Mouse (Mus musculus): Measurements from ENCODE around the gene H2afx.
"Not testable (repeated sequence)": the region's sequence is repeated elsewhere in the genome, so short reads cannot be mapped to it uniquely, and the experiment has no call there.

Gene H2afx

DNA sequence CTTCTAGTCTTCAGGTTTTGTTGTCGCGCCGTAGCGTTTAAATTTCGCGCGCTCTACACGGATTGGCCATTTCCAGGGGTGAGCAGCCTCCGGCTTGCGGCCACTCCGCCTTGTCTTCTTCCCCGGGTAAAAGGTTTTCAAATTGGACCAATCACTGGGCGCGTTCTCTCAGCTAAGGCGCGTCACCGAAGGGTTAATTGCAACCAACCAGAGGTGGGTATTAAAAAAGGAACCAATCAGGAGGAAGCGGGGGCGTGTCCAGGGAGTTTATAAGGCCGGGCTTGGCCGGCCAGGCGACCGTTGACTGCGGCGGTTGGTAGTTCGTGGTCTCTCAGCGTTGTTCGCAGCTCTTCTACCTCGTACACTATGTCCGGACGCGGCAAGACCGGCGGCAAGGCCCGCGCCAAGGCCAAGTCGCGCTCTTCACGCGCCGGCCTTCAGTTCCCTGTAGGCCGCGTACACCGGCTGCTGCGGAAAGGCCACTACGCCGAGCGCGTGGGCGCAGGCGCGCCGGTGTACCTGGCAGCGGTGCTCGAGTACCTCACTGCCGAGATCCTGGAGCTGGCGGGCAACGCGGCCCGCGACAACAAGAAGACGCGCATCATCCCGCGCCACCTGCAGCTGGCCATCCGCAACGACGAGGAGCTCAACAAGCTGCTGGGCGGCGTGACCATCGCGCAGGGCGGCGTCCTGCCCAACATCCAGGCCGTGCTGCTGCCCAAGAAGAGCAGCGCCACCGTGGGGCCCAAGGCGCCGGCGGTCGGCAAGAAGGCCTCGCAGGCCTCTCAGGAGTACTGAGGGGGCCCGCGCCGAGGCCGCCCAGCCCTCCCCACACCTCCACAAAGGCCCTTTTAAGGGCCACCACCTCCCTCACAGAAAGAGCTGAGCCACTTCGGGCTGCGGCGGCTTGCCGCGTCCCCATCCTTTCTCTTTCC is at the start of gene H2afx:
TSS of gene H2afx (plus strand) at position 299 of the 935 bp plus-strand sequence.
- peak; percentile 99 for DNase-seq (ENCODE audit: low spot score in 2 of 2)

DNA sequence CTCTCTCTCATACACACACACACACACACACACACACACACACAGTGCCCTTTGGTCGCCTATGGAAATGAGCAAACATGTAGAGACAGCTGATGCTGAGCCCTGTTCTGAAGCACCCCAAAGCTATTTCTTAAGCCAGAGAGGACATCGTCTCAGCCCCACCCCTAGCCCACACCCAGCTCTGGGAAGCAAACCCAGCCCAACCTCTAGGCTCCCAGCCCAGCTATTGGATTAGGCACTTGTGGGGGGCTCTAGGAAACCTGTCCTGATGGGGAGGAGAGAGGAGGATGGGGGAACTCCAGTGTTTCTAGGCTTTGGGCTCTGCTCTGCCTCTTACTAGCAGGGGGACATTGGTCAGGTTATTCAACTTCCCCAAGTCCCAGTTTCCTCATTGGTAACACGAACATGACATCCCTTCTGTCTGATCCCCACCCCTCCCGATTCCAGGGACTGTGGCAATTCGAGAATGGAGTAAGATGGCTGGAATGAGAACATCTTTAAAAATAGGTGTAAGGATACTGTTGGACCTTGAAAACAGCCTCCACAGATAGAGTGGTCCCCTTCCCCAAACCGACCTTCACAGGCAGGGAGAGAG is 48.1 kb upstream of the H2afx start:
- peak; percentile 50 to 77 for DNase-seq (ENCODE audit: low spot score in 2 of 2)

DNA sequence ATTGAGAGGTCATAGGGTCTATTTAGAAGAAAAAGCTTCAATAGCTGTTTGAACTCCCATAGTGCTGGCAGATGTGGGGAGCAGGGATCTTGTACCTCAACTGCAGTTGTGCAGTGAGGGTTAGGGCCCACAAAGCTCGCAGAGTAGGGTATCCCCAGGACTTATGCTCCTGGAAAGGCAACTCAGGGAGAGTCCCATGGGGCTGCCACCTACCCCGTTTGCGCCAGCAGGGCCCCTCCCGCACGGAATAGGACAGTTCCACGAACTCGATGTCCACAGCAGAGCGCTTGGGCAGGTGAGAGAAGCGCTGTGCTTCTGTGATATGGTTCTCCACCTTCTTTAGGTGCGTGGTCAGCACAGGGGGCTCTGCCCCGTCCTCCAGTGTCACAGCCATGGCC is 47.5 kb upstream of the H2afx start:
- peak in 1 of 2 experiments; percentile 59 for DNase-seq (ENCODE audit: low spot score in 2 of 2)

DNA sequence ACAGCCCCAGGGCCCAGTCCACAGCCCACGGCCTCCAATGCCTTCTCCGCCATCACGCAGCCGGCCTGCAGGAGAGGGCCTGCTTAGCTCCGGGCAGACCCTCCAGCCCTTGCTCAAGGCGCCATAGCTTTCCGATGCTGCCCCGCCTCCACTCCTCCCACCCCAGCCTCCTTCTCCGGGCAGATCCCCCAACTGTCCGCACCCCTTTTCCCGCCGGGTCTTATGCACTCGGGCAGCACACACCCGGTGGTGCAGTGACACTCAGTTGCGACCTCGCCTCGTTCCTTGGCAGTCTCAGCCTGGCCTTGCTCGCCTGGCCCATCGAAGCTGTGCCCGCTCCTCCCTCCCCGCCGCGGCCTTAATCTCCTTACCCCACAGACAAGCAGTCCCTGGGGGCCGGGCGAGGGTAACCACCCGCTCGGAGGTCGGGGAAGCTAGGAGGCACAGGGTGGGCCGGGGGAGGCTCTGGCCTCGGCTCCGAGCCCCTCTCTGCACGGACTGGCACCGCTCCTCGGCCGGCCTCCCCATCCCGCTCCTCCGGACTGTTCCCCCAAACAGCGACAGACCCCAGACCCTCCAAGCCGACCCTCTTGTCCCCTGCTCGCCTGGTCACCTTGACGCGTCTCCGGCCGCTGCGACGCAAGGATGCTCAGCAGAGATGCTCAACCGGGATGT is 47.0 kb upstream of the H2afx start:
- peak; percentile 67 to 72 for DNase-seq (ENCODE audit: low spot score in 2 of 2)

DNA sequence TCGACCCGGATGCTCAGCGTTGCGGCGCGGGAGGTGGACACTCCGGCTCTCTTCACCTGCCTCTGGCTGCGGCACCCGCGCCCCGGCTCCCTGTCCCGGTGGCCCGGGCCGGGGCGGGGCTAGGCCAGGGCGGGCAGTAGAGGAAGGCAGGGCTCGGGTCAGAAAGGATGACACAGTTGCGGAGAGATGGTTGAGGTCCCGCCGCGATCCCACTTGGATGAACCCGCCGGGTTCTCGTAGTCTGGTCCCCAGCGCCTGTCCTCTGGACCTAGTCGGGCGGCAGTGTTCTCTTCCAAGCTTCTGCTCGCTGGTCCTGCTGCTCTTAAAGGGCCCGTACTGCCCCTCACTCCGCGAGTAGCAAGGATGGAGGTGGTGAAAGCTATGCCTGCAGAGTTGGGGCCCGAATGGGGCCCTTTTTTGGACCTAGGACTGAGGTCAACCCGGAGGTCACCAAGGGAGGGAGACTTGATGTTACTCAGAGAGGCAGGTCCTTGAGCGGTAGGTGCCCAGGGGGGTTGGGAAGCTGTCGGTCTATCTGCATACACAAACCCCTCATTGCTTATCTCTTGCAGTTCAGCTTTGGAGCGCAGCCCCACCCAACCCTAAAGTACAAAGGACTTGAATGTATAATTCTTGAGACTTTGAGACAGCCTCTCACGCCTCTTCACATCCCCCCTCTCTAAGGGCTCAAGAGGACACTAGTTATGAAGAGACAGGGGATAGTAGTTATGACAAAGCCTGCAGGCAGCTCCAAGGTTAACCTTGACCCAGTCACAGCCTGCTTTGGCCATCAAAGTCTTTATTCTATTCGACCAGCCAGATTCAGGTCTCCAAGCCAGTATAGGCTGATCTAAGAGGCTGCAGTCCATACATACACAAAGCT is 46.2 kb upstream of the H2afx start, which contains the start of gene Abcg4:
TSS of gene Abcg4 (minus strand) at position 540 of the 883 bp plus-strand sequence.
- peak in 1 of 2 experiments; percentile 77 for DNase-seq (ENCODE audit: low spot score in 2 of 2)

DNA sequence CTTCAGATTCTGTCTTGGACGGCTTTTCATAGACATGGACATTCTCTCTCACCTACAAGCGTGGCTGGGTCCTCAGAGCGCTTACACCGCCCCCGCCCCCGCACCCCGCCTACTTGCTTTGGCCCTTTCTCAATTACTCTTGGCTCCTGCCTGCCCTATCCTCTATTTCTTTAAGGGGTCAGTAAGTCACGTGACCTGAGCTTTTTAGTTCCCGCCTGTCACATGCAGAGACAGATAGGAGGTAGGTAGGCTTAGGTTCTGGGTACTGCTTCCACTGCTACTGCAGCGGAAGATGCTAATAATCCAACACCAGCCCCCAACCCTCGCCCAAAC is 45.6 kb upstream of the H2afx start:
- no peak for DNase-seq (ENCODE audit: low spot score in 2 of 2)

DNA sequence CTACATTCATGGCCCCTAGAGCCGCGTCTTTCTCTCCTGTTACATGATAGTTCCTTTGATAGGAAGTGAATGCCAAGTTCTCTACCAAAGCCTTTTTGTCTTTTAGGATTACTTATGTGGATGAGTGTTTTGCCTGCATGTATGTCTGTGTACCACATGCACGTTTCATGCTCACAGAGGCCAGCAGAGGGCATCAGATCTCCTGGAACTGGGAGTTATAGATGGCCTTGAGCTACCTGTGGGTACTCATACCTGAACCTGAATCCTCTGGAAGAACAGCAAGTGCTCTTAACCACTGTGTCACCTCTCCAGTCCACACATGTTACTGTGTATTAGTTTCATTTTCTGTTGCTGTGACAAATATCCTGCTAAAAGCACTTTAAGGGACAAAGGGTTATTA is 42.0 kb upstream of the H2afx start:
- DNase-seq (ENCODE audit: low spot score in 2 of 2), result peak; percentile 49 to 77

DNA sequence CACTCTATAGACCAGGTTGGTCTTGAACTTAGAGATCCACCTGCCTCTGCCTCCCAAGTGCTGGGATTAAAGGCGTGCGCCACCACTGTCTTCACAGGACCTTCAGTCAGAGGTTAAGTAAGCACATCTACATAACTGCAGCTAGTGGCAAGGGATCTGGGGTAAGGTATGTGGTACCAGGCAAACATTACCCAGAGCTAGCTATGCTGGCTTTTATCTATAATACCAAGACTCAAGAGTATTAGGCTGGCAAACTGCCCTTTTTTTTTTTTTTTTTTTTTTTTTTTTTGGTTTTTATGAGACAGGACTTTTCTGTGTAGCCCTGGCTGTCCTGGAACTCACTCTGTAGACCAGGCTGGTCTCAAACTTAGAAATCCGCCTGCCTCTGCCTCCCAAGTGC is 34.5 kb upstream of the H2afx start:
- DNase-seq (ENCODE audit: low spot score in 2 of 2), result not testable (repeated sequence)

DNA sequence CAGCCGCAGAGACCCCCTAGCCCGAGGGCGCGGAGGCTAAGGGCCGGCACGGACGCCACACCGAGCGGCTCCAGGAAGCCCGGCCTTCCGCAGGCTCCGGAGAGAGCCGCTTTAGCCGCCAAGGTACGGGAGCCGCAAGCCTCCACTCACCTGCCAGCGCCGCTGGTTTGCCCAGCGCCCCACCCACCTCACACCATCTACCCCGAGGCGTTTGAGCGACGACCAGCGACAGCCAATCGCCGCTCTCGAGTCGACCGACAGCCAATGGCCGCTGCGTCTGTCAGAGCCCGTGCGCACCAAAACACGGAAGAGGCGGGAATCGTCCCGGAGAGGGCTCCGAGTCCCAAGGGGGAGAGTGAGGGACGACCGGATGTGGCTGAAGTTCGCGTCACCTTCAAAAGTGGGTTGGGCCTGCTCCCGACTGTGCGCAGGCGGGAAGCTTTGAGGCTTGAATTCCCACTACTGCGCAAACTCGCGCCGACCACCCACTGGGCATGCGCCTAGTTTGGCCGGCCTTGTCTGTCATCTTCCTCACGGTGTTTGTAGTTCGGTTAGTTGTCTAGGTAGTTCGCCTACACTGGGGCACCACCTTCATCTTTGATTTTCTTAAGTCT is 28.9 kb upstream of the H2afx start, which contains the start of gene Hinfp:
TSS of gene Hinfp (minus strand) at position 206 of the 614 bp plus-strand sequence.
- DNase-seq (ENCODE audit: low spot score in 2 of 2), result peak; percentile 88 to 97

DNA sequence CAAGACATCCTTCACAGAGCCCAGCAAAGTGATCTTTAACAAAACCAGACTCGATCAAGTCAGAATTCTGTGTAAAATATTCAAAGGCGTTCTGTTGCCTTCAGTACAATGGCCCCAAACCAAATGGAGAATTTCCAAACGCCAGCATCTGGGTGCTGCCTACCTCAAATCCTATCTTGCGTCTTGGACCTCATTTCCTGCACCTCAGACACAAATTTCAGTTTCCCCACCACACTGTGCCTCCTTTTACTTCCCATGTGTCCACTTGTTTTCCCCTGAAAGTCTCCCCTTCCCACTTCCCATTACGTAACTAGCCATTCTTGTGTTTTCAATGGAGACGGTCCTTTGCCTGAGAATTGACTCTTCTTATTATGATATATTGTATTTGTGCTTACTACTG is 28.0 kb upstream of the H2afx start:
- DNase-seq (ENCODE audit: low spot score in 2 of 2), result no peak

DNA sequence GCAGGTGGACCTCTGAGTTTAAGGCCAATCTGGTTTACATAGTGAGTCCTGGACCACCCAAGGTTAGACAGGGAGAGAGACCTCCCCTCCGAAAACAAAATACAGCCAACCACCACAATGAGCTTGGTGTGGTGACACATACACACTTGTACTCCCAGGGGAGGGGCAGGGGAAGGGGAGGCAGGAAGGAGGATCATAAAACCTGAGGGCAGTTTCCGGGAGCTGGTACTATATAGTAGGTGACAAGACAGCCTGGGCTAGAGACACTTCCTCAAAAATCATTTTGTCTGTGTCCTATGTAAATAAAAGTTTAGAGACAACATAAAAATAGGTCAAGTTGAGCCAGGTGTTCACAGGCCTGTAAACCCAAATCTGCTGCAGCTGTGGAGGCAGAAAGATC is 27.2 kb upstream of the H2afx start:
- no peak for DNase-seq (ENCODE audit: low spot score in 2 of 2)

DNA sequence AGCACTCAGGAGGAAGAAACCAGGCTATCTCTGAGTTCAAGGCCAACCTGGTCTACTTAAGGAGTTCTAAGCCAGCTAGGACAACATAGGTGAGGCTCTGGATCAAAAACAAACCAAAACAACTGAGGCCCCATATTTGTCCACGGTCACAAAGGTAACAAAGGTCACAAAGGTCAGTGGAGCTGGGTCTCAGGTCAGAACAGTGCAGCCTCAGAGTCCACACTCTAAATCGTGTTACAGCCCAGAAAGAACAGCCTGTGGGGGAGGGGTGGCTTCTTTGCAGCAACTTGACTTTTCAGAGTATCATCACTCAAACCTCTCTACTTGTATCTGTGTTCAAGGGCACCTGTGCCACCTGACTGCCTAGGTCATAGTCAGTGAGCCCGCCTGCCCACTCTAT is 24.7 kb upstream of the H2afx start:
- DNase-seq (ENCODE audit: low spot score in 2 of 2), result no peak

DNA sequence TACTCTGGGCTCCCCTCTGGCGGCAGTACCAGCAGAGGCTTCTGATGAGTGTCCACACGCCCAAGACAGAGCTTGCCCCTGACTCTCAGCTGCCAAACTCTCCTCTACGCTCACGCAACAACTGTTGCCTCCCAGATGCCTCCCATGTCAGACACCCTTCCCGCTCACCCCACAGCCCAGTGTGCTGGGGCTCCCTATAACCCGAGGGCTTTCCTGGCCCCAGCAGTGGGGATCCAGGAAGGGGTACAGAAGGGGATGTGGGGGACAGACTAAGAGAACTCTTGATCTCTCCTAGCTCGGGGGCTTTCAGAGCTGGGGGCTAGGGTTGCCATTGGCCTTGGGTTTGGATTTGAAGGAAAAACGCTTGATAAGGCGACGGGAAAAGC is 23.8 kb upstream of the H2afx start:
- no peak for DNase-seq (ENCODE audit: low spot score in 2 of 2)

DNA sequence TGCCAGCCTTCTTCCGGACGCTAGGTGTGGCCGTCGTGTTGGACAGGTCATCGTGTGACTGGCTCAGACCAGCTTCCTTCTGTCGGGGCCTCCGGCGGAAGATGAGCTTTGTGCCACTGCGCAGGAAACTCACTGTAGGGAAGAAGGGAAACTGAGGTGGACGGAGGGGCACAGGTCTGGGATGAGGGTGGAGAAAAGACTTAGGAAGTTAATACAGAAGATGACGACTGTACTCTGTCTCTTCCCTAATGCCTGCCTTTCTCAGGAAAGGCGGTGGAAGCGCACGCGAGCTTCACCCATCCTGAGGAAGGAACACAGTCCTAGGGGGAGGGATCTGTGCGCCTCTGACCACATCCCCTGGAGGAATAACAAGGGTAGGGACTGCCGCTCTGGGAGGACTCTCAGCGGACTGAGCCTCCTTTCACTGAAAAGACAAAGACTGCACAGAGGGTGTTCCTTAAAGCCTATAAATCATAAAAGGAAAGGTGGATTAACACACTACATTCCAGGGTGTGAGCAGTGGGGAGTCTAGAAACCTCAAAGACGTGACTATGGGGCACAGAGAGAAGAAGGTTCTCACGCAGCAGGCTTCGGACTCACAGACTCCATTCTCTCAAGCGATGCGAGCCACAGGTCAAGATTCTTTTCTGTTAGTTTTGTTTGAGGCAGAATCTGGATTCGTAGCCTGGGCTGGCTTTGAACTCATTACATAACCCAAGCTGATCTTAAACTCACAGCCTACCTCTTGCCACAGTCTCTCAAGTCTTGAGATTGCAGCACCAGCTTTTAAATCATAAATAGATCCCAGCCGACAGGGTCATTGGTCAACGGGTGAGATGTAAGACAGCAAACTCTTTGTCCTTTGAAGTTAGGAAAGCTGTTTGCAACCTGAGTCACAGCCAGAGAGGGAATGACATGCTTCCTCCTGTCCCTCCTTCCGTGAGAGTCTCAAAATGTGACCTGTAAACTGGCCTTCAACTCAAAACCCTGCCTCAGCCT is 23.1 kb upstream of the H2afx start:
- DNase-seq (ENCODE audit: low spot score in 2 of 2), result no peak

DNA sequence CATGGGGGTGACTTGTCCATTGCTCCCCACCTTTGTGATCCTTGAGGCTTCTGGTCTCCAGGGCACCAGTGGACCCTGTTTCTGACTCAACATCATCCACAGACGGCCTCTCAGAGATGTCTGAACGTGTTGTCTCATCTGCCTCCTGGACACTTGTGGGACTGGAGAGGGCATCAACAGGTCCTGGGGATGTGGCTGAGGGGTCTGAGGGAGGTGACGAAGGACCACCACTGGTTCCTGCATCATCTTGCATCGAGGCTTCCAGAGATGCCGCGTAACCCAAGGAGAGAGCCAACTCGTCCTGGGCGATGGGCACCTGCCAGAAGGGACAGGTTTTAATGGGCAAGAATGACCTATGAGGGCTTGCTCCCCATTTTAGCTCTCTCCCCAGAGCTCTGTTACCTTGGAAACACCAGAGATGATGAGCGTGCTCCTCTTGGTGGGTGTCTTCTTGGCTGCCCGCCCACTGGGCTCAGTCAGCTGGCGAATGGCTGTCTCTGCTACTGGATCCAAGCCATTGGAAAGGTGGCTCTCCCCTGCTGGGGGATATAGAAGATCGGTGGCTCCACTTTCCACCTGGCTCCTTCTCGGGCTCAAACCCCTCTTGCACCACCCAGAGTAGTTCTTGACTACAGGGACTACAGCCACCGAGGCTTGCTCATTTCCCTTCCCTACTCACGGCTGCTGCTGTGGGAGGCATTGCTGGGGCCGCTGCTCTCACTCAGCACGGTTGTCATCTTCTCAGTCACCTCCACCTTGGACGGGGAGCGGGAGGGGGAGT is 20.8 kb upstream of the H2afx start:
- DNase-seq (ENCODE audit: low spot score in 2 of 2), result no peak

DNA sequence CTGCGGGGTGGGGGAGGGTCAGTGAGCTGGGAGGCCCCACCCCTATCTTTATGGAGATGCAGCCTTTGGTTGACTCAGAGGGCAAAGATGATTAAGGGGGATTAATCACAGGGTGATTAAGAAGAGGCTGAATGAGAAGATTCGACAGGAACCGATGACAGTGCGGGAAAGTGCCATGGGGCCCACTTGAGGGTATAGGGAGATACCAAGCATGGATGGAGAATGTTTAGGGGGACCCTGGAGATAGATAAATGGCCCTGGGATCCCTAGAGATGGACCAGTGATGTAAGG is 20.3 kb upstream of the H2afx start:
- DNase-seq (ENCODE audit: low spot score in 2 of 2), result no peak

DNA sequence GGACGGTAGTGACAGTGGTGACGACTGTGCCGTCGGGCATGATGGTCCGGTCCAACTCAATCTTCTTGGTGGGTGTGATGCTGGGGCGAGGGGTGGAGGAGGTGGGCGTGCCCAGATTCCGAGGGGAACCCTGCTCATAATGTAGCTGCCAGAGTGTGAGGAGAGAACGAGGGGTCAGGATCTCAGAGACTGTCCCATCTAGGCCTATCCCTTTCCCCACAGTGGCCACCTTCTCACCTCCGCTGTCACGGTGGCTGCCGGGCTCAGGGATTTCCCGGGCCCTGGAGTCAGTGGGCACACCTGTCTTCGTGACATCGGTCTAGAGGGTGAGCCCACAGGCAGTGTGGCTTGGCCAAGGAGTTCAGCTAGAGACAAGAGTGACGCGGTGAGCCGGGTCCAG is 19.6 kb upstream of the H2afx start:
- DNase-seq (ENCODE audit: low spot score in 2 of 2), result no peak

DNA sequence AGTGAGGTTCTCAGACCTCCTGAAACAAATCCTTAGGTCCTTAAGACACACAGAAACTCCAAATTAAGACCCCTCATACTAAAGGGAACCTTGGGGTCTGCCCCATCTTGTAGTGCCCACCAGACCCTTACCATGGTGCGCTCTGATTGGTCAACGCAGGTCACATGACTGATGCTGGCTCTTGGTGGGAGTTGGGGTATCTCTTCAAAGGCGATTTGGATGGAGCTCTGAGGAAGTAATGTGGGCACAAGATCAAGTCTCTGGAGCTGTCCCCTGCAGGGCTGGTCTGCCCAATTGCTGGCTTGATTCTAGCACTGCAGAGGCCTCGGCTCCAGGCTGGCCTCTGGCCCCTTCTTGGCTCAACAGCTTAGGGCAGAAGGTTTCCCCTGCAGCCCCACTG is 17.0 kb upstream of the H2afx start:
- no peak for DNase-seq (ENCODE audit: low spot score in 2 of 2)

DNA sequence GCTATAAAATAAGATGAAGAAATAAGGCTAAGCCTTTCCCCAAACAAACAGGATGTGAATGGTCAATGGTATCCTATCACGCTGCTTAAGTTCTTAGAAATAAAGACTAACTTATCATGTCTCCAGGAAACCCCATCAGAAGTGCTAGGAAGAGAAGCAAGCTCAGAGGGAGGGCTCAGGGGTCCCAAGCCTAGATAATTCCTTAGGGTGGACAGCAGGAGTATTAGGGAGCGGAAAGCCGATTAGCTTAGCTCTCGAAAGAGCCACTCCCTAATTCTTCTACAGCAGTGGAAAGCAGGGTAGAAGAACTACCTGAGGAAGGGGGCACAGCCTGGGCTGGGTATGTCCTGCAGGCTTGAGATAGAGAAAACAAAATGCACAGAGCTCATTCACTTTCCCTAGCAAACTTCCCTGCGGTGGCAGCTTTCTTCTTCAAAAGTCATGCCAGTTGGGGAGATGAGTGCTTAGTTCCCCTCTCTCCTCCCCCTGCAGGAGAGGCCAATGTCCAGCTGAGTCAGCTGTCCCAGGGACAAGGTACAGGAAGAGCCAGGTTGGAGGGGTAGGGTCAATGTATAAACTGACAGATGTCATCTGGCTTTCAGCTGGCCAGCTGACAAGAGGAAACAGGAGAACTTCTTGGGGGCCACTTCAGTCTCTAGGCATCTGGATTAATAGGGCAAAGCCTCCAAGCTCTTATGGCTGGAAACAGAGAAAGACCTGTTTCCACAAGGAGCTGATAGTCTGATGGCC is 16.2 kb upstream of the H2afx start:
- DNase-seq (ENCODE audit: low spot score in 2 of 2), result no peak

Measured in spleen, postnatal 10 days (tissue).